Mouse (Mus musculus) neutrophil, adult 5-6 weeks (primary cell): ENCODE measurements around the gene Scmh1. TPM values are rescaled to one million over a fixed set of nuclear protein-coding genes. Genes with fewer than 3 reads are reported as not detected.
"Not testable (repeated sequence)": the region's sequence is repeated elsewhere in the genome, so short reads cannot be mapped to it uniquely, and the experiment has no call there.

Experiments
- ATAC-seq: fragments of 151-379, 151-347 bp; 2 replicates; pipeline ENCODE4 v1.8.0; 2017; ENCODE audit warnings: mild to moderate bottlenecking, moderate TSS enrichment; ENCODE audit not compliant: insufficient number of reproducible peaks, poor library complexity, low FRiP score, severe bottlenecking; ENCODE audit errors: extremely low read depth
- total RNA-seq: library from RNA; stranded (forward); fragments of 200-1000 nt; gene quantifications from 2 replicates; pipeline ENCODE4 v1.2.3, GENCODE M21; 2017

The Scmh1 gene
- total RNA-seq, 1 experiment from 2014 or later = 15.4 TPM

DNA sequence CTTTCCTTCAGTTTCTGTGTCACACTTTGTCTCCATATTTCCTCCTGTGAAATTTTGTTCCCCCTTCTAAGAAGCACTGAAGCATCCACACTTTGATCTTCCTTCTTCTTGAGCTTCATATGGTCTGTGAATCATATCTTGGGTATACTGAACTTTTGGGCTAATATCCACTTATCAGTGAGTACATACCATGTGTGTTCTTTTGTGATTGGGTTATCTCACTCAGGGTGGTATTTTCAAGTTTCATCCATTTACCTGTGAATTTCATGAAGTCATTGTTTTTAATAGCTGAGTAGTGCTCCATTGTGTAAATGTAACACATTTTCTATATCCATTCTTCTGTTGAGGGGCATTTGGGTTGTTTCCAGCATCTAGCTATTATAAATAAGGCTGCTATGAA is 3.0 kb upstream of the Scmh1 start:
- not testable (repeated sequence) for ATAC-seq

DNA sequence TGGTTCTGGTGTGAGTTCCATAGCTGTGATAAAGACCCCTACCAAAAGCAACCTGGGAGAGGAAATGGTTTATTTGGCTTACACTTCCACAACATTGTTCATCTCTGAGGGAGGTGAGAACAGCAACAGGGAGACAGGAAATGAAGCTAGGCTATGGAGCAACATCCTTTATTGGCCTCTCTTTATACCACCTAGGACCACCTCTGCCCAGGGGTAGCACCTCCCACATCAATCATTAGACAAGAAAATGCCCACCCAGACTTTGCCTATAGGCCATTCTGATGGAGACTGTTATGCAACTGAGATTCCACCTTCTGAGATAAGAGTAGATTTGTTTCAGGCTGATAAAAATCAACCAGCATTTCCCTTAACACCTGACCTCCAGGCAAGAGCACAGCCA is 834 bp upstream of the Scmh1 start:
- ATAC-seq = no peak

DNA sequence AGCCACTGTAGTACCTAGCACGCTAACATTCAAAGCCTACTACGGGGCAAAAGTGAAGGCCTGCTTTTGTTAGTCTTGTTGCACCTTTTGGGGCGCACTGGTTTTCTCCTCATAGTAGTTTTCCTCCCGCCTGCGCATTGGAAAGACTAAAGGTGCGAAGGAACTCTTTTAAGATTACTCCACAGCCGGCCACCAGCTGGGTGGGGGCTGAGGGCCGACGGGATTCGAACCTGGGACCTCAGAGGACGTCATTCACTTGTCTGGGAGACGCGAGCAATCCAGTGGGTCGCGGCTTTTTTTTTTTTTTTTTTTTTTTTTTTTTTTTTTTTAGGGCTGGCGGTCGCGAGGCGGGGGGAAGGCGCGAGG is 320 bp upstream of the Scmh1 start:
- ATAC-seq = no peak

GRCm38 (mm10) chr4:120405806-120406638 is 941 bp downstream of the Scmh1 start:
- ATAC-seq = no peak

- no peak for ATAC-seq
Observed at GRCm38 (mm10) chr4:120406639-120407273, 1.7 kb downstream of the Scmh1 start.

GRCm38 (mm10) chr4:120418053-120418452 is 13.0 kb downstream of the Scmh1 start:
- no peak for ATAC-seq

- no peak for ATAC-seq
Observed at GRCm38 (mm10) chr4:120420193-120420592, 15.1 kb downstream of the Scmh1 start.

GRCm38 (mm10) chr4:120420685-120421084 is 15.6 kb downstream of the Scmh1 start:
- ATAC-seq = no peak

GRCm38 (mm10) chr4:120430601-120431000 is 25.5 kb downstream of the Scmh1 start:
- ATAC-seq = no peak

DNA sequence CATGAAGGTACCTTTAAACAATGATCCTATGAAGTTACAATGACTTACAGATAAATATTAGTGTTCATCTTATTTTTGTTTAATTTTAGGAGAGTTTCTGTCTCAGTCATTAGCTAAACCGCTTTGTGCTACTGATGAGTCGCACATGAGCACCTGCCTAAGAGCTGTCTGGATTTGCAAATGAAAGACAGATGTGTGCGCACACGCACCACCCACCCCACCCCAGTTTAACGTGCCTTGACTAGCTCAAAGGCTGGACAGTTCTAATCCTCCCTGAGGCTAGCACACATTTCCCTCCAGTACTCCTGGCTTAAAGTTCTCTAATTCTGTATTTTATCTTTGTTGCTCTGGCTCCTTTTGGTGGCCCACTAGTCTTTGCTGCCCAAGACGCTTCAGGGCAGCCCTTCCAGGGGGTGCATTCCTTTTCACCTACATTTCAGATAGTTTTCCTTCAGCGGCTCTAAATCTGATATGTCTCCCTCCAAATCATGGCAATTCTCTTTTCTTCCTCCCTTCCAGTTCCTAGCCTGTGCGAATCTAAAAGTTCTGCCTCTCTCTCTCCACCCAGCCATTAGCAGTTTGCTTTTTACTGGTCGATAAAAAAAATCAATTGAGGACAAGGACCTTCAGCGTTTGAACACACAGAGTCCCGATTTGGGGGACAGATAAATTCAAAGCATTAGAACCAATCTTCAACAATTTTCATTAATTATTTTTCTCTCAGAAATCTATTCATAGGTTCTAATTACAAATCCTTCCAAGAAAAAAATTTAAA is 27.7 kb downstream of the Scmh1 start:
- no peak for ATAC-seq

GRCm38 (mm10) chr4:120461741-120462140 is 56.7 kb downstream of the Scmh1 start:
- no peak for ATAC-seq

DNA sequence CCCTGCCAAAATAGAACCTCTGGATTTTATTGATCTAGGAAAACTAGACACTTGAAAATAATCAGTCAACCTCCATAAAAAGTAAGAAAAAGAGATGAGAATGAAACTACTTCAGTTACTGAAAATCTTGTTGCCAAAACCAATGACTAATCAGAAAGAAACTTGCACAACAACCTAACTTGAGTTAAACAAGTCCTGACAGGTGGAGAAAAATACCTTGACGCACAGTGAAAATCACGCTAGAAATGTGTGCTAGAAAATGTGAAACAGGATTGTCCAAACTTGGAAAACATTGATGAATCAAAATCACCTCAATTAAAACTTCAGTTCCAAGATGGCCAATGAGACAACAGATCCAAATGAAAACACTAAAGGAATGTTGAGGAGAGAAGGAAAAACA is 67.9 kb downstream of the Scmh1 start:
- ATAC-seq = no peak

GRCm38 (mm10) chr4:120487707-120488106 is 82.6 kb downstream of the Scmh1 start:
- no peak for ATAC-seq

DNA sequence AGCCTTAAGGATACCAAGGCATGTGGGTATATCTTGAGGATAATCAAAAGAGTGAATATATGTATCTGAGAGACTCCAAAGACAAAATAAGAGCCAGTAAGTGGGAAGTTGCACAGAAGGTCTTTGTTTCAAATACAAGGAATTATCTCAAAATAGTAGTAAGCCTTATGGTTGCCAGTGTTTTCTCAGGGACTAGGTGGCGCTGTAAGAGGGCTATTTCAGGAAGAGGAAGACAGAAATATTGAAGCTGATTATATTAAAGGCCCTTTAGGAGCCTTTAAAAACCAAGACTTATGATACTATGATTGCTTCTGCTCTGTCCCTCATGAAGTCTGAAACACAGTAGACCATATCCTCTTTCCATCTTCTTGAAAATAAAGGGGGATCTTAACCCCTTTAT is 101.9 kb downstream of the Scmh1 start:
- ATAC-seq = no peak

DNA sequence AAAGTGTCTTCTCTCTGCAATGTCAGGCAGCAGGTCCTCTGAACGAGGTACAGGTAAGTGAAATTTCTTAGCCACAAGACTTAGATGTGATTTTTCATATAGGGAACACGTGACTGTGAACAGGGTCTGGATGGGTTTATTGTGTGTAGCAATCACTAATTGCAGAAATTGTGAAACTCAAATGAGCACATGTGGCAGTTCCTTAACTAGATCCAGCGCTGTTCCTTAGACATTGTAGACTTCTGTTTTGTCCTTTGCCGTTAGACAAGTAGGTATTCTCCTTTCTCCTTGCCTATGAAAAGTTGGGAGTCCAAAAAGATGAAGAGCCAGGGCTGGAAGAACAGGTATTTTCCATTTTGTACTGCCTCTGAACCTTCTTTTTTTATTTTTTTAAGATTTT is 106.1 kb downstream of the Scmh1 start:
- no peak for ATAC-seq

DNA sequence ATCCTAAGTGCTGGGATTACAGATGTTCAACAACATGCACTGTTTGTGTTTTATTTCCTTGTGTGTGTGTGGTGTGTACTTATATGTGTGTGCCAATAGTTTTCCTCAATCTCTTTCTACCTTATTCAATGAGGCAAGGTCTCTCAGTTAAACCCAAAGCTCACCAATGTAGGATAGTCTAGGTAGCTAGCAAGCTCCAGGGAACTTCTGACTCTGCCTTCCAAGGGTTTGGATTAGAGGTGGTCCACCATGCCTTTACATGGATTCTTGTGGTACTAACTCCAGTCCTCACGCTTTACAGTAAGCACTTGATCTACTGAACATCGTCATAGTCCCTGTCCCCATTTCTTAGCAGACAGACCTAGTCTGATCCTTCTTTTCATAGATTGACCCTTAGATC is 109.3 kb downstream of the Scmh1 start:
- no peak for ATAC-seq

DNA sequence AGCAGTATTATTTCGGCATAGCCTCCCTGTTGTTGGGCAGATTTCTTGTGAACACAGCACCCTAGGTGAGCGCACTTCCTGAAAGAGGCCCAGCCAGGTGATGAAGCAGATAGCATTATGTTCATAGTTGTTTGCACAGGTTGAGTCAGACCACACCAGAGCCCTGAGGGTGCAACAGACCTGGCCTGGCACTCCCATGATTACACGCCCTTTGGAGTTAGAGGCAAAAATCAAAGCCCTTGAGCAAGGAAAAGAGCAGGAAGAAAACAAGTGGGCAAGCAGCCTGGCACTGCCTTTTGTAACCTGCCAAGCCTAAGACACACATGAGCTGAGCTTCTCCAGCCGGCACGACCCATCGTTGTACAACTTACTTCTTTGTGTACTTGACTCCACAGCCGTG is 111.4 kb downstream of the Scmh1 start:
- ATAC-seq = no peak

GRCm38 (mm10) chr4:120516907-120517306 is 111.8 kb downstream of the Scmh1 start:
- no peak for ATAC-seq

- ATAC-seq = no peak
Observed at GRCm38 (mm10) chr4:120517335-120517734, 112.3 kb downstream of the Scmh1 start.

- ATAC-seq = no peak
Observed at GRCm38 (mm10) chr4:120521761-120522160, 116.7 kb downstream of the Scmh1 start.
